Mouse (Mus musculus): ENCODE measurements around the gene Vwa7.

The Vwa7 gene

DNA sequence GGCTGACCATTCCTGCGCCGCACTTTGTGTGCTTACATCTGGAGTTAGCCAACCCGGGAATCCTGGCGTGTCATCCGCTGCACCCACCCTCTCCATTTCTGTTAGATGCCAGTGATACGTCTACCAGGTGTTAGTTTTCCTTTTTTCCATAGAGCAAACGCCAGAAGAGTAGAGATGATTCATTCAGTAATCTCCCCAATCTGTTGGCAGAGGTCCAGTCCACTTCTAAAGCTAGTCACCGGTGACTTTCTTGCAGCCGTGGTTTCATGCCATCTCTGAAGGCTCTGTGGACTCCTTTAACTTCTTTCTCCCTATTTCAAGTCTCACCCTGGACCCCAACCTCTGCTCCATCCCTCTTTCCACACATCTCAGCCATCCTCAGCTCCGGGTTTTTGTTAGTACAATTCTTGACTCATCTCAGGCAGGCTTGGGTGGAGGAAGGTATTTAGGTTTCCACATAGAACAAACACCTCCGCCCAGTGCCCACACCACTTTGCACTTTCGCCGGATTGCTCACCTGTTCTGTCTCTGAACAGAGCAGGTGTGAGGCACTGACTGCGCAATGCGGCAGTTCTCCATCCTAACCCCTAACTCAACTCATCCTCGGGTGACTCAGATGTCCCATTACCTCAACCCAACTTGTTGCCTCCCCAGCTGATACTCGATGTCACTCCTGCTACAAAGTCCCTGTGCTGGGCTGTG is 52.0 kb downstream of the Vwa7 start:
- DNase-seq: no peak

GRCm38 (mm10) chr17:35070556-35071229 is 54.3 kb downstream of the Vwa7 start:
- peak; percentile 86 for DNase-seq

DNA sequence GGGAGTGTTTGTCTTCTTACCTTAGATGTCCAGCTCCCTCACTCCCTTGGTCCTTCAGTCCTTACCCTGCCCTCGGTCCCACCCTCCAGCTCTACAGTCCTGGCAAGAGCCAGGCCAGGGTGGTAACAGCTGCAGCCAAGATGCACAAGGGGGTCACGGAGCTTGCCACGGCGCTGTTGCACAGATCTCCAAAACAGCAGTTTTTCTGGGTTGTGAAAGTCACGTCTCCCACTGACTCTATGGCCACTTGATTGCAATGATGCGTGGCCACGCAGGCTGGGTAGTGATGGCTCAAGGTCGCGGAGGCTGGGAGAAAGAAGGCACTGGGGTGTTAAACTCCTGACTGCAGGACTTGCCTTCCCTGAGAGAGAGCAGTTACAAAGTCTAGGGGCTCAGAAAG is 55.1 kb downstream of the Vwa7 start:
- DNase-seq: no peak

DNA sequence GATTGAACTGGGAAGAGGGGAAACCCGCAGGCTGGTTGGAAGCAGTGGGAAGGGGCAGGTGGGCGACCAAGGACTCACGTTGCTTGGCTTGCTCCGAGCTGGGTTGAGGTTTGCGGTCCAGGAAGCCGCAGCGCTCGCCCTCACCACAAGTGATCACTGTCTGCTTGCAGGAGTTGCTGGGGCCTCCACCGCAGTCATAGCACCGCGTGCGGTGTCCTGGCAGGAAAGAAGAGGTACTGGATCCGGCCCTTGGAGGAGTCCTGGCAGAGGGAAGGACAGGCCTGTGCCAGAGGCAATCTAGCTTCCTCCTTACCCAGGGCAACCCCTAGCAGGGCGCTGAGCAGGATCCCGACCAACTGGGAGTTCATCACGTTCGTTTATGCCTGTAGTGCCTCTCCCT is 57.7 kb downstream of the Vwa7 start:
- peak; percentile 80 for DNase-seq
